Mouse (Mus musculus) E14TG2a.4 (cell line): ENCODE measurements around the gene Epha4.

Source experiments
- CTCF ChIP-seq: conservative IDR thresholded peaks from 2 replicates; pipeline ENCODE4 v1.5.1; 2014; ENCODE audit warnings: low read length
- NANOG ChIP-seq: IDR thresholded peaks from 2 replicates; pipeline ENCODE4 v1.6.1; 2014; ENCODE audit warnings: borderline replicate concordance, low read length, mixed read lengths
- POU5F1 ChIP-seq: IDR thresholded peaks from 2 replicates; pipeline ENCODE4 v1.6.1; 2014; ENCODE audit warnings: low read length, borderline replicate concordance

DNA sequence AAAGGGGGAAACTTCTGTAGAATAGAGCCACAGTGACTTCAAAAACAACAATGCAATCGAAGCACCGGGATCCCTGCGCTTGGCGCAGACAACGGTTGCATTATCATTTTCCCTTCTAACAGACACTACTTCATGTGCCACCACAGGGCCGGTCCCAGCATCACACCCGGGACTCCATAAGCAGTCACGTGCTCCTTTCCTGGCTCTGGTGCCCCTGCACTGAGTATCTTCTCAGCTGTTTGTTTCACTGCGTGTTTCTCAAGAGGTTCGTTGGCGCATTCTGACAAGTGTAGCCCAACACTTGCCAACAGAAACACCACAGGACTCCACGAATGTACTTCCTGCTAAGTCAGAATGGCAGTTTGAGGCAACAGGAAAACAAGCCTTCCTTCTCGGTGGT lies 102.6 kb downstream of the Epha4 start:
- TF ChIP-seq CTCF = no peak
- TF ChIP-seq POU5F1 = no peak
- TF ChIP-seq NANOG = no peak
